Mouse (Mus musculus): ENCODE measurements around the gene Slc25a19.

The Slc25a19 gene

GRCm38 (mm10) chr11:115590526-115591075 lies 37.5 kb downstream of the Slc25a19 start:
- DNase-seq = no peak

DNA sequence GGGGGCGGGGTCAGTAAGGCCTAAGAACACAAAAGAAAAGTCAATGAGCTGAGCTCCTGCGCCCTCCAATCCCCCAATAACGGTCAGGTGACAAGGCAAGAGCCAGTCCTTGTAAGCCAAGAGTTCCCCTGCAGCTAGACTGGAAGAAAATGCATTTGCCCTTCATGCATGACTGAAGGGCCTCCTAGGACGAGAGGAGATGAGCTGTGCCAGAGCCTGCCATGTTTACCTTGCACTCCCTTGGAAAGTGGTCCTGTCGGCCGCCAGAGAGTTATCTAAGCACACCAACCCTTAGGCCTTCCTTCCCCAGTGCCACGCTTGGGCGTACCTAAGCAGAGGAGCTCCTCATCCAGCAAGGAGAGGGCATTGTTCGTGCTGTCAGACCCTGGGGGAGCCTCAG lies 40.1 kb downstream of the Slc25a19 start:
- no peak for DNase-seq

DNA sequence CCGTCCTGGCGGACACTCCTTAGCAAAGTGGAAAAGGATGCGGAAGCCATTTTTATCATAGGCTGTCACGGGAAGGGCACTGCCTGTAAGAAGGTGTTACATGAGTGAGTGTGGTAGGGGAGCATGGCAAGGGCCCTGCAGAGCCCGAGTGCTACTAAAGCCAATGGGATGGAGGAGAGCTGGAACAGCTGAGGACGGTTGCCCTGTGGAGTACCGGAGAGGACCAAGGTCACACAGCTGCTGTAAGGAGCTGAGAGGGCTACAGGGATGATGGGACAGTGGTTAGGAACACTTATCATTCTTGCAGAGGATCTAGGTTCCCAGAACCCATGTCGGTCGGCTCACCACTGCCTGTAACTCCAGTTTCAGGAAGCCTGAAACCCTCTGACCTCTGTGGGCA lies 41.7 kb downstream of the Slc25a19 start:
- no peak for DNase-seq

- DNase-seq = no peak
Observed at GRCm38 (mm10) chr11:115585573-115586100, 42.5 kb downstream of the Slc25a19 start.

- DNase-seq = no peak
Observed at GRCm38 (mm10) chr11:115584376-115585073, 43.6 kb downstream of the Slc25a19 start.

DNA sequence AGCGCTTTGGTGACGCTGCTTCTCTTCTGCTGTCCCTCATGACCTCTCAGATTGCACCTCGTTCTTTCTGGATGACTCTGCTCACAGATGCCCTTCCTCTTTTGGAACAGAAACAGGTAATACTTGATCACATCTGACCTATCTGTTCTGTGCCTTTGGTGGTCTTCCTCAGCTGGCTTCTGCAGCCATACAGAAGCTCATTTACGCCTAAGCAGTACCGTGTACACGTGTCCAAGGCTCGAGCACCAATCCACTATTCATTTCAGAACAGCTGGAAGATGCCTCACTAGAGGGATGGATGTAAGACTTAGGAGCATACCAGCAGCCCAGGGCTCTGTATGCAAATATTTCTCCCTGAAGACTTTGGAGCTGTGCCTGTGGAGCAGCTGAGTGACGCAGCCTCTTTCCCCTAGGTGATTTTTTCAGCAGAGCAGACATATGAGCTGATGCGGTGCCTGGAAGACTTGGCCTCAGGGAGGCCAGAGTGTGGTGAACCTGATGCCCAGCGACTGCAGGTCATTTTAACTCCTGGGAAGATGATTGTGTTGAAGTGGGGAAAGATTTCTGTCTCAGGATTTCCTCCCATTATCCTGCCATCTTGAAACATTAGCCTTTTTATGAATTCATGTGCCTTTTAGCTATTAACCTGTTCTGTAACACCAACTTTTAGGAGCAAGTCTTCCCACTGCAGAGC lies 45.0 kb downstream of the Slc25a19 start:
- DNase-seq = no peak

DNA sequence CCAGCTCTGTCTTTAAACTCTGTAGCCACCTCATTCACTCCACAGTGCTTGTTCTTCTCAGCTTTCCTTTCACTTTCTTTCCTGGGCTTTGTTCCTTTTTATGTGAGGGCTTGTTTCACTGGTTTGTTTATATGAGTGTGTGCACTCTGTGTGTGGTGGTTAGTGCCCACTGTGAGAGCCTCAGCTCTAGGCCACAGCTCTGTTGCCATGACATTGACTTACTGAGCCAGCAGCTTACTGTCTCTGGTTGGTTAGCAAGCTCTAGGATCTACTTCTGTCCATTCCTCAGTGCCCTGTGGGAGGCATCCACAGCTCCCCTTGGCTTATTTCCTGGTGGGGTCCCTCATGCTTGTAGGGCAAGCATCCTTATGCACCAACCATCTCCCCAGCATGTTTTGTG lies 49.0 kb downstream of the Slc25a19 start:
- no peak for DNase-seq

- DNase-seq = no peak
Observed at GRCm38 (mm10) chr11:115564961-115565360, 63.1 kb downstream of the Slc25a19 start.
